Mouse (Mus musculus): Measurements from ENCODE around the gene Olfr298. TPM values are rescaled to one million over a fixed set of nuclear protein-coding genes. Genes with fewer than 3 reads are reported as not detected.

The Olfr298 gene
- polyA plus RNA-seq (2011; ENCODE audit: insufficient read depth, insufficient read length, low replicate concordance, missing spikeins): not detected in 2 replicates

DNA sequence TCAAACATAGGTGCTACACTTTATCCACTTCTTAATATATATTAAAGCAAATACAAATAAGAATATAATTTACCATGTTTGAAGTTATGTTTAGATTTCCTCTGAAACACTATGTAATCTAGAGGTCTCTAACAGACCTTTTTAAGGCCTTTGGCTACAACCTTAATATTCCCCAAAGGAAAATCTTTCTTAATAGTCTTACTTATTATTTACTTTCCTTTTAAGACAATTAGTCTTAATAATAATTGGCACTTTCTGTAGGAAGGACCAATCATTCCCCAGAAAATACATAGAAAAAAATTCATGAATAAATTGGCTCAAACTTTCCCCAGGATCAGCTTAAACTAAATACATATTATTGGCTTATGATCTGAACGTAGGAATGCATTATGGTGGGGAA, at the start of gene Olfr298:
TSS of gene Olfr298 (minus strand) at position 101 of the 400 bp plus-strand sequence.
- Histone ChIP-seq H3K4me3 (replicated peaks; ENCODE audit: control insufficient read depth, low read depth, low read length) (no peak within 1 kb of the TSS), H3K4me1 (ENCODE audit: control insufficient read depth, insufficient read depth, low read length) (no peaks in the 10 kb centered on the region), H3K27ac (ENCODE audit: control insufficient read depth, insufficient read depth, low read depth, low read length, poor library complexity) (no peak within 1 kb of the TSS)
- 62% methylated on average over 1 of the region's 1 CpGs for WGBS
- TF ChIP-seq POLR2A (IDR thresholded peaks at IDR 0.05; ENCODE audit: borderline replicate concordance, control insufficient read depth, low read depth, low read length) (no peak), CTCF (IDR thresholded peaks at IDR 0.05; ENCODE audit: control insufficient read depth, insufficient read depth, low read length) (no peak)

DNA sequence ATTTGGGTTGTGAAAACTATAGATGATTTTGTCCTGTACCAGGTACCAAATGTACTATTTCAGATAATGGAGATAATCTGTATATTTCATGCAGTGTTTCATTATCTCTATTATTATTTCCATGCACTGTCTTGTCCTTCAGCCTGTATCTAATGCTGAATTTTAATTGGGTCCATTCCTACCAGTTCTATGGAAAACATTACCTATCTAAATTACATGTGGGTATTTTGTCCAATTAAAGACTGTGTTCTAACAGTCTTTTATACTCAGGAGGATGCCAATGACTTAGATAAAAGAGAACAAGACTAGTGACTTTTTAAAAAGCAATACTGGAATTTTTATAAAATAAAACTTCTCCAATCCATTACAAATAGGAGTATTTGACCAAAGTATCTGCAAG, 27.4 kb upstream of the Olfr298 start, which contains the start of gene Olfr297:
TSS of gene Olfr297 (plus strand) at position 301 of the 400 bp plus-strand sequence.
- TF ChIP-seq POLR2A (IDR thresholded peaks at IDR 0.05; ENCODE audit: borderline replicate concordance, control insufficient read depth, low read depth, low read length): no peak
- no peak for TF ChIP-seq CTCF (IDR thresholded peaks at IDR 0.05; ENCODE audit: control insufficient read depth, insufficient read depth, low read length)
- Histone ChIP-seq H3K4me1 (ENCODE audit: control insufficient read depth, insufficient read depth, low read length) (no peaks in the 10 kb centered on the region), H3K27ac (ENCODE audit: control insufficient read depth, insufficient read depth, low read depth, low read length, poor library complexity) (no peak within 1 kb of the TSS), H3K4me3 (replicated peaks; ENCODE audit: control insufficient read depth, low read depth, low read length) (no peak within 1 kb of the TSS)

DNA sequence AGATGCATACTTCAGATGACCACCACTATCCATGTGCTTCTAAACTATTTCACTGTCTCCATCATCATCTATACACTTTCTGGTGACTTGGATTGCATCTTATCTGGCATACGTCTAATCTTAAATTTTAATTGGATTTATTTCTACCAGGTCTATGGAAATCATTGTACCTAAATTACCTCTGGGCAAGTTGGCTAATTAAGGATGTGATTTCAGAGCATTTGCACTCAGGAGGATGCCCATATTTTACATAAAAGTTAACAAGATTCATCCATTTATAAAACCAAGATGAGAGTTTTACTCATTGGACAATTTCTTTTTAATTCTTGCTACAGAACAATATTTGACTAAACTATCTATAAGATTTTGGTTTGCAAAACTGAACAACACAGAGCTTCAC, 32.7 kb downstream of the Olfr298 start, which contains the start of gene Olfr299:
TSS of gene Olfr299 (plus strand) at position 301 of the 400 bp plus-strand sequence.
- Histone ChIP-seq H3K4me3 (replicated peaks; ENCODE audit: control insufficient read depth, low read depth, low read length) (no peak within 1 kb of the TSS), H3K4me1 (ENCODE audit: control insufficient read depth, insufficient read depth, low read length) (no peaks in the 10 kb centered on the region), H3K27ac (ENCODE audit: control insufficient read depth, insufficient read depth, low read depth, low read length, poor library complexity) (no peak within 1 kb of the TSS)
- TF ChIP-seq POLR2A (IDR thresholded peaks at IDR 0.05; ENCODE audit: borderline replicate concordance, control insufficient read depth, low read depth, low read length): no peak
- TF ChIP-seq CTCF (IDR thresholded peaks at IDR 0.05; ENCODE audit: control insufficient read depth, insufficient read depth, low read length): no peak
- 74% methylated on average over 1 of the region's 1 CpGs for WGBS

Other genes starting within 250 kb of the Olfr298 start
- 0.38 and 0.62 TPM in 2 replicates for gene Vmn2r76, start 246.2 kb downstream of the Olfr298 start, polyA plus RNA-seq (2011; ENCODE audit: insufficient read depth, insufficient read length, low replicate concordance, missing spikeins)
- not detected in 2 replicates for gene Olfr310, start 215.3 kb downstream of the Olfr298 start, polyA plus RNA-seq (2011; ENCODE audit: insufficient read depth, insufficient read length, low replicate concordance, missing spikeins)
- gene Olfr309, start 178.8 kb downstream of the Olfr298 start, polyA plus RNA-seq (2011; ENCODE audit: insufficient read depth, insufficient read length, low replicate concordance, missing spikeins): not detected in 2 replicates
- gene Olfr308, start 166.9 kb downstream of the Olfr298 start, polyA plus RNA-seq (2011; ENCODE audit: insufficient read depth, insufficient read length, low replicate concordance, missing spikeins): not detected in 2 replicates
- not detected in 2 replicates for gene Olfr307, start 154.9 kb downstream of the Olfr298 start, polyA plus RNA-seq (2011; ENCODE audit: insufficient read depth, insufficient read length, low replicate concordance, missing spikeins)
- gene Olfr305, start 125.6 kb downstream of the Olfr298 start, polyA plus RNA-seq (2011; ENCODE audit: insufficient read depth, insufficient read length, low replicate concordance, missing spikeins): not detected in 2 replicates
- gene Olfr304, start 105.8 kb downstream of the Olfr298 start, polyA plus RNA-seq (2011; ENCODE audit: insufficient read depth, insufficient read length, low replicate concordance, missing spikeins): not detected in 2 replicates
- gene Olfr303, start 94.7 kb downstream of the Olfr298 start, polyA plus RNA-seq (2011; ENCODE audit: insufficient read depth, insufficient read length, low replicate concordance, missing spikeins): not detected in 2 replicates
- not detected in 2 replicates for gene Olfr301, start 88.6 kb downstream of the Olfr298 start, polyA plus RNA-seq (2011; ENCODE audit: insufficient read depth, insufficient read length, low replicate concordance, missing spikeins)
- gene Olfr299, start 32.6 kb downstream of the Olfr298 start, polyA plus RNA-seq (2011; ENCODE audit: insufficient read depth, insufficient read length, low replicate concordance, missing spikeins): not detected in 2 replicates
- gene Olfr297, start 27.5 kb upstream of the Olfr298 start, polyA plus RNA-seq (2011; ENCODE audit: insufficient read depth, insufficient read length, low replicate concordance, missing spikeins): not detected in 2 replicates
- 0.27 and 1.1 TPM in 2 replicates for gene Olfr295, start 91.4 kb upstream of the Olfr298 start, polyA plus RNA-seq (2011; ENCODE audit: insufficient read depth, insufficient read length, low replicate concordance, missing spikeins)
- gene Olfr294, start 124.2 kb upstream of the Olfr298 start, polyA plus RNA-seq (2011; ENCODE audit: insufficient read depth, insufficient read length, low replicate concordance, missing spikeins): not detected in 2 replicates
- gene Olfr293, start 156.6 kb upstream of the Olfr298 start, polyA plus RNA-seq (2011; ENCODE audit: insufficient read depth, insufficient read length, low replicate concordance, missing spikeins): not detected in 2 replicates
- gene Olfr292, start 195.8 kb upstream of the Olfr298 start, polyA plus RNA-seq (2011; ENCODE audit: insufficient read depth, insufficient read length, low replicate concordance, missing spikeins): not detected in 2 replicates

Data from bone marrow, adult 2 months (tissue).